Mouse (Mus musculus) induced T-regulatory cell, adult 2 months (primary cell): ENCODE measurements at regions not wholly inside any gene's neighbourhood (a gene's known extent, or its start where the extent isn't known, plus 50 kb on each side); places are given as distances from the start of the nearest gene placed in this dataset.
A peak's percentile ranks its signal among the peaks of the same experiment; 100 is the strongest.

ENCODE experiments used
- DNase-seq: peaks from one replicate; pipeline ENCODE4 v3.0.0-alpha.2; 2012; ENCODE audit warnings: low read depth

DNA sequence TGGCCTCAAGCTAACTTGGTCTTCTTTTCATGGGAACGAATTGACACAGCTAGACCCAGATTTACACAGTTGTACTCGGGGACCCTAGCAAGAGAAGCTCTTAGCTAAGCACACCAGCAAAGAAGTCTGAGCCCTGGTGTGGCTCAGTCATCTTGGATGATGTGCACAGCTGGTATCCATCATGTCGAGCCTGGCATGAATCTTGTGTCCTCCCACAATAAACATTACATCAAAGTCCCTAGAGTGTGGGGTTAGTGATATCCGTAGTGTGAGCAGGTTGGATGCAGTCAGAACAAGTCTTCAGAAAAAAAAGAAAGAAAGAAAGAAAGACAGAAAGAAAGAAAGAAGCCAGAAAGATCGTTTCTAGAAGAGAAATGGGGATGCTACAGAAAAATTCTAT, 52.1 kb upstream of the Hmcn1 start:
- no peak for DNase-seq

DNA sequence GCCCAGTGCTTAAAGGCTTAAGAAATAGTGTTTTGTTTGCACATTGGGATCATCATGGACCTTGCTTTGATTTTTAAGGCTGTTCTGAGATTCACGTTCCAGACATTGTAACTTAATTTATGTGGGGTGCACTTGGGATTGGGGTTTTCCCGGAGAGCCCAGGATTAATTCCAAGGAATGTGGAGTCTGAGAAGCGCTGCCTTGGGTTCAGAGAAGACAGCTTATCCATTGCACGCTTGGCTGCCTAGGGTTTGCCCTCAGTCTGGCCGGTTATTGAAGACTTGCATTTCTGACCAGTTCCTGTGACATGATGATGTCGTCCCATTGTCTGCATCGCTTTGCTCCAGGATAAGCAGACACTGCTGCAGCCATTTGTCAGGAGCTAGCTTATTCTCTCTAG, 53.4 kb upstream of the Hmcn1 start:
- DNase-seq = no peak

DNA sequence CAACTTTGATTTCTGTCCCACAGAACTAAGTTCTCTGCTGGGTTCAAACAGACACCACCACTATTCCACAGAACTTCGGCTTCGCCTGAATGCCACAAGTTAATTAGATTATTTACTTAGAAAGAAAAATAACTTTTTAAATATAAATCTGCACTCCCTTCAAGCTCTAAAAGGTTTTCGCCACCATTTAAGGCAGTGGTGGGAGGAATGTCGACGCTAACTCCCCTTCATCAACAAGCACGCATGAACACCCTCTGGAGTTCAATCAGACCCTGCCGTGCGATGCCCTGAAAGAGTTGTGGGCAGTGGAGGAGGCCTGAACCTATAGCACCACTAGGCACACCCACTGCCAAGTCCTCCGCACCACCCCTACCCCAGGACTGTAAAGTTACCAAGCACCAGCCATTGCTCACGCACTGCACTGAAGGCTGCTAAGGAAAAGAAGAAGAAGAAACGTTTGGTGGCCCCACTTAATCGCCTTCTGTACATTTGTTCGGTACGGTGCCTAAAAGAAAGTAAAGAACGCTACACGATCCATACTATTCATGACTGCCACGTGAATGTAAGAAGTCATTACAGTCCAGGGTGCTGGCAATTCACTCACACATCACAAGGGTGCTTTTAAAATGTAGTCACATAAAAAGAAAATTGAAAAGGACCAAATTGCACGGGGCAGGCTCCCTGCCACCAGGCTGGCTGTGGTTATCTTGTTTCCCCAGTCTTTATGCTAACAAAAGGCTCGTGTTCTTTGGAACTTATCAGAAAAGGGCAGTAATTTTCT, 56.7 kb upstream of the Hmcn1 start:
- no peak for DNase-seq

DNA sequence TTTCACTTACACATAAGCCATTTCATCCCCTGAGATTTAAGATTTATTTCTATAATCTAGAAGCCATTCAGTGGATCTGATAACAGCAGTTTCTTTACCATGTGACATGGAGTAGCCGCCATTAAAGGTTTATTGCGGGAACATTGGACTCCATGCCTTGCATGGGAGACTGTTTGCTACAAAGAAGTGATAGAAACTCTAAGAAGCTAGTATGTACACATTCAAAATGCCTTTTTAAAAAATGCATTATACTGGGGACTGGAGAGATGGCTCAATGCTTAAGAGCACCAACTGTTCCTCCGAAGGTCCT, 57.2 kb upstream of the Hmcn1 start:
- no peak for DNase-seq

DNA sequence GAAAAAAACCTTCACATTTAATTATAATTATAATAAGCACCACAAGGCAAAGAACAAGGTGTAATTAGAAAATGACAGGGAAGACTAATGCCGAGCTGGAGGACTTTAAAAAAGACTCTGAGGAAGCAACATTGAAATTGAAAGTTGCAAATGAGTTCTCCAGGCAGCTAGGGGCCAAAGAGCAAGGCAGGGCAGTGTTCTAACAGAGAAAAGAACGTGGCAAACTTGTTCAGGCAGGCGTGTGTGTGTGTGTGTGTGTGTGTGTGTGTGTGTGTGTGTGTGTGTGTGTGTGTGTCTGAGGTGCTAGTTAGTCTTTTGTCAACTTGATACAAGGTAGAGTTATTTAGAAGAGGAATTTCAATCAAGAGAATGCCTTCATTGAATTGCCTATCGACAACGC, 60.0 kb upstream of the Hmcn1 start:
- DNase-seq = no peak

DNA sequence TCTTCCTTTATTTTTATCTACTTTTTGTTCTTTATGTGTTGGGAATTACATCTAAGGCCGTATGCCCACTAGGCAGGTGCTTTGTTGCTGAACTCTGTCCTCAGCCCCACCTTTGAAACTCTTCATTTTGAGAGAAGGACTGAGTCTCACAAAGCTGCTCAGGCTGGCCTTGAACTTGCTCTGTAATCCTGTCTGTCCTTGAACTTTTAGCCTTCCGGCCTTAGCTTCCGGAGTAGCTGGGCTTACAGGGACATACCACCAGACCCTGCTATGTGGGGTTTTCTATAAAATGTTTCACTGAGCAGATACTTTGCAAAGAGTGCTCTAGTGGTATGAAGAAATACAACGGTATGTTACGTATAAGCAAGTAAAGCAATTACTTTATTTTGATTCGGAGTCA, 62.2 kb upstream of the Hmcn1 start:
- DNase-seq = no peak

DNA sequence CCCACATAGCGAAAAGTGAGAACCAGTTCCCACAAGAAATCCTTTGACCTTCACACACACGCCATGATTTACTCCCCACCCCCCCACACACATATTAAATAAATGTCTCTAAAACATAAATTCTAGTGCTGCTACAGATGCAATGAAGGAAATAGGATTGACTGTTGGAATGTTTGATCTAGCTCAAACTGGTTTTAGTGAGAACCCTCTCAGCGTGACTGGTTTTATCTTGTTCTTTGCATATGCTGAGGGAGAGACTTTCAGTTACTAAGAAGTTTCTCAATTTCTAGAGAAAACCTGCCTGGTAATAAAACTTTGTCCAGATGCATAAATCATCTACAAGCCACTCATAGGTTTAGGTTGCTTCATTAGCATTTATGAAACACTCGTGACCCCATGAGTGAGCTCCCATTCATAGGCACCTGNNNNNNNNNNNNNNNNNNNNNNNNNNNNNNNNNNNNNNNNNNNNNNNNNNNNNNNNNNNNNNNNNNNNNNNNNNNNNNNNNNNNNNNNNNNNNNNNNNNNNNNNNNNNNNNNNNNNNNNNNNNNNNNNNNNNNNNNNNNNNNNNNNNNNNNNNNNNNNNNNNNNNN, 66.4 kb upstream of the Hmcn1 start:
- DNase-seq = no peak

DNA sequence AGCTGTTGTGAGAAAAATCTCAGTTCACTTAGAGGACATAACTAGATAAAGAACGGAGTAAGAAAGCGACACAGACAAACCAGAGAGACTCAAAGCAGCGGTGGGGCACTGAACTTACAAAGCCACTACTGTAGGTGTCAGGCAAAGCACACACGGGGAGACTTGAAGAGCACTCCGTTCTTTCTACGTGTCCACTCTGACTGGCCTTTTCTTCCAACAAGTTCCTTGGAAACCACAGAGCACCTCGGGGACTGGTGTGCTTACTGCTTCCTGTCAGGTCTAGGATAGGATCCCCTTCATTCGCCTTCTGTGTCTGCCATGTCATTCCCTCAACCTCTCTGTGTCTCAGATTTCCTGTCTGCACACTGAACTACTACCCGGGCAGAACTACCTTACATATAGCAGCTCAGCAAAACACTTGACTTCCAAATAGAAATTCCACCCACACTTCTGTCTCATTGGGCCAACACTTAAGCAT, 71.9 kb upstream of the Hmcn1 start:
- DNase-seq = no peak

DNA sequence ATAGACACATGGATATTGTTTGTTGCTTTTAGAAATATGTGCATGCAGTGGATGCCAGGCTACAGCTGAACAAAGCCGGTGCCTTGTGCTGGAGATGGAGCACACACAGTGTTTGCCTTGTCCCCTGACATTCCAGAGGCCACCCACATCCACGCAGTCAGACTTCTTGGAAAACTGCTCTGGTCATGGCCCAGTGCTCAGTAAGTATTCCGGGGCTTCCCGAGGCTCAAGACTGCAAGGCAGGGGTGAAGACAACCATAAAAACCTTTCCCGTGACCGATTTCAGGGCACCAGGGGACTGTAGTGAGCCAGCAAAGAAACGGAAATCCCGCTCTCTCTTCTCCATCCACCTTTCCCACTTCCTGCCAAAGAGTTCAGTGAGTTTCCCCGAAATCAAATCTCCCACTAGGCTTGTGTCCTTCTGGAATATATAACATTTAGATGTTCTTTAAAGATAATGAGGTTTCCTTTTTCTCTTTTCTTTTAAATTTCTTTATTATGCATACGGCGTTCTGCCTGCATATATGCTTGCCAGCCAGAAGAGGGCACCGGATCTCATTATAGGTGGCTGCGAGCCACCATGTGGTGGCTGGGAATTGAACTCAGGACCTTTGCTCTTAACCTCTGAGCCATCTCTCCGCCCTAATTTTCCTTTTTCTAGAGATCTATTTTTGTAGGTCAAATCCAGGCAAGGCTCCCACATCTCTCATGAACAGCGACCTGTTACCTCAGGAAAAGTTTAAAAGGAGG, 73.3 kb upstream of the Hmcn1 start:
- DNase-seq = no peak

DNA sequence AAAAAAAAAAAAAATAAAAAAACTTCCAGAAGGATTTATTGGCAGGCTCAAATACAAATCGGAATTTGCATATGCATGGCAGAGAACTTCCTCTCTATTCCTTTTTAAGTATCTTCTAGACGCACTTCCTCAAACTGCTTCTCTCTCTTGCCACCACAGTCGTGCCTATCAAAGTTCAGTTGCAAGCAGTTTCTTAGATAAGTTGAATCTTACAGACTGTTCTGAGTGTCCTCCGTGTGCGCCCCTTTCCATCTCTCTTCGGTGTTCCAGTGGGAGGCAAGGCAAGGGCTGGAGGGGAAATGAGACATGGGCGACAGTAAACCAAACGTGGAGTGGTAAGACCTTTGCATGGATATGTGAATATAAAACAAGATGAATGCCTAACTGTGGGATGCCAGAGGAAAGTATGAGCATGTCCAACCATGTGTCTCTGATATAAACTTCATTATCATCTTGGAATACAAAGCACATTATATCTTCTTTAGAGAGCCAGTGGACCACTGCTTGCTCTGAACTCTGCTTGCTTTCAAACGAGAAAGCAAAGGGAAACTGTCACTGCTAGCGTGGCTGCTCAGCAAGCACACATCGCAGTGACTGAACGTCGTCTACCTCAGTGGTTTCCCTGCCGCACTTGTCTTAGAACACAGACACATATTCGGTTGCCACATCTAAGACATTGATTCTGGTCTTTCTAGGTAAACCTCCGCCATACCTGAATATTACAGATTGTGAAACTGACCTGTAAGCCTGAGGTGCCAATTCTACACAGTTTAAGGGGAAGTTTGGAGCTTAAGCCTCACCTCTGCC, 81.5 kb upstream of the Hmcn1 start:
- DNase-seq = peak; percentile 21

DNA sequence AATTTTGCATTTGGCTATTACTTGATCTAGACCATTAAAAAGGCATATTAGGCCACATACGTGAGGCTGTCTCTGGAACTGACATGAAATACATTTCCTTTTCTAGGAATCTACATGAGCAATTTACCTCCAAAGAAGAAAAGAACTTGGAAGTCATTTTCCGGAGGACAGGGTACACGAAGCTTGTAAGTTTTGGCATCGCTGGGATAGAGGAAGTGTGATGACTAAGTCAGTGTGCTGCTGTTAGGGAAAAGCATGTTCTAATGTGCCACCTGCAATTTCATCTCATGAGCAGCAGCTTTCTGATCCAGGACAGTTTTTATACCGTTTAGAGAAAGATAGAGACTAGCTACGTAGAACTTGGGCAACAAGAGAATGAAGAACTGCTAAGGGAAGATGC, 82.3 kb upstream of the Hmcn1 start:
- DNase-seq = no peak

DNA sequence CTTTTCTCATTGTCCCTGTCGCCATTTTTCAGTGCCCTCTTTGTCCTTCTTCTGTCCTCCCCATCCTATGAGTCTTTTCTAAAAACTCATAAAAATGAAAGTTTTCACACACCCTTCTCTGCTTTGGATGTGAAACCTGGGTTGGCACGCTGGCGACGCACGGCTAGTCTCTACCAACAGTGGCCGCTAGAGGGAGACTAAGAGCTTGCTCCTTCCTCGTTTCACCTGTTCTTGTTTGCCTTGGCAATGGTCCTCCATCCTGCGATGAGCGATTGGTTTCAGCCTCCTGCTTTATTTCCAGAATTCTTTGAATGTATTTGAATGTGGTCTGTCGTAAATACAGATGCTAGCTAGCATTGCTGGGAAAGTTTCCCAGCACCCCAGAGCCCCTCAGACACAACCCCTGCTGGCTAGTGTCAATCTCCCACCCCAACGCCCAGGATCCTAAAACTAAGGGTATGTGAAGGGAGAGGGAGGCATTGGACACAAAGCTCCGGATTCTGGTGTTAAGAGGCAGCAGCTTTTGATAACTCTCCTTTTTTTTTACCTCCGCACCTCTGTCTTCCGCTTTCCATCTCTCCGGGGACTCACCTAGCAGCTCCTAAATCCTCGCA, 85.8 kb upstream of the Hmcn1 start:
- DNase-seq = peak; percentile 81

DNA sequence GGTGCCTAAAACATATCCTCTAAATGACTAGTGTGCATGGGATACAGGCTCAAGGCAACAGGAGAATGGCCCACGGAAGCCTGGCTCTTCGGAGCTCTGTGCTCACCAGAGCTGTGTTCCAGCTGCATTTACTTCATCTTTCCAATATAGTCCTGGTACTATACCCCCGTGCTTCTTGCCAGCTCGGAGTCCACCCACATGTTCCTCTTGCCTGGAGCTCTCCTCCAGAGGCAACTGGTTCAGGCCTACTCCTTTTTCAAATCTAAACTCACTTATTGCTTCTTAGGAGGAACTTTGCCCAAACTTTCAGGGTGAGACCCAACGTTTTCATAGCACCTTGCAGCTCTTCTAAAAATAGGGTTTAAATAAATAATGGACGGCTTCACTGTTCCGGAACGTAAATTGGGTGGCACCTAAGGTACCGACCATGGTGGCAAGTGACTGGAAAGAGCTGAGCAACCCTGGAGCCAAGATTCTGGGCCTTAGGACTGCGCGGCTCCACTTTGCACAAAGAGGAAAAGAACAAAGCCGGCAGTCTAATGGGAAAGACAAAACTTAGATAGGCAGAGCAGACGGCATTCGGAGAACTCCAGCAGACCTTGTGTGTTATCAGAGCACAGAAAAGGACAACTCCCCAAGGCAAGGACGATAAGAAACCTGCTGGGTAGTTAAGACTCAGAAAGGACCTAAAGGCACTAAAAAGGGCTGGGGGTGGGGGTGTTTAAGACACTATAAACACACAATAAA, 86.6 kb upstream of the Hmcn1 start:
- no peak for DNase-seq

DNA sequence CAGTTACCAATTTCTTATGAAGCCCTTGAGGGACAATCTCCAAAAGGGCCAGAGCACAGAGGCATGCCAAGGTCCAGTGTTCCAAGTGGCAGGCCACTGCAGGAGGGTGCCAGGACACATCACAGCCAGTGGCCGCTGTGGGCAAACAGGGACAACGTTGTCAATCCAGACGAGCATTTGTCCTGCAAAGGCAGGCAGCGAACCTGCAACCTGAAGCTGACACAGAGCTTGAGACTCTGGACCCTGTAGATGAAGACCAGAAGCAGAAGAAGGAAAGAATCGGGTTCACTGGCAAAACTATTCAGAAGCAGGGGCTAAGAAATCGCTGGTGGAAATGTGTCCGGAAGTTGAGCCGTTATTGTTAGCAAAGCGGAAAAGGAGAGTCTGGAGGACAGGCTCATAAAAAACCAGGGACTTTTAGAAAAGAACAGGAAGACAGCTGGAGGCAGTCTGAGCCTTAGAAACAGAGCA, 87.3 kb upstream of the Hmcn1 start:
- DNase-seq = no peak

DNA sequence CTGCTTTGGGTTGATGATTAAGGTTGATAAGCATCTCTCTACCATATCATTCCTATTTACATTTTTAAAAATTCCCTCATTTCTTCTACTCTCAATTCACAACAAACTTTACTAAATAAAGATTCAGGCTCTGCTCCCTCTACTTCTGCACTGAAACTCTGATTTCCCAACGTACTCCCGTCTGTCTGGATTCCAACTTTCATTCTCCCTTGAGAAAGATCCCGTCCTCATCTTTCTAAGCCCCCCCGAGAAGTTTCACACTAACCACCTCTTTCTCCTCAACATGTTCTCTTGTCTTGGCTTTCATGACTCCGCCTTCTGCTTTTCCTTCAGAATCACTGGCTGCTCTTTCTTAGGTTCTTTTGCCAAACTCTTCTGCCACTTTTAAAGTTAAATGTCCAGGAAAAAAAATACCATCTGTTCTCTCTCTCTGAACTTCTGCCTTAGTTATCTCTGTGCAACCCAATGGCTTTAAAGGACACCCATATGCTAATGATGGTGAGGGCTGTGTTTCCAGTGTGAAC, 89.3 kb upstream of the Hmcn1 start:
- no peak for DNase-seq

DNA sequence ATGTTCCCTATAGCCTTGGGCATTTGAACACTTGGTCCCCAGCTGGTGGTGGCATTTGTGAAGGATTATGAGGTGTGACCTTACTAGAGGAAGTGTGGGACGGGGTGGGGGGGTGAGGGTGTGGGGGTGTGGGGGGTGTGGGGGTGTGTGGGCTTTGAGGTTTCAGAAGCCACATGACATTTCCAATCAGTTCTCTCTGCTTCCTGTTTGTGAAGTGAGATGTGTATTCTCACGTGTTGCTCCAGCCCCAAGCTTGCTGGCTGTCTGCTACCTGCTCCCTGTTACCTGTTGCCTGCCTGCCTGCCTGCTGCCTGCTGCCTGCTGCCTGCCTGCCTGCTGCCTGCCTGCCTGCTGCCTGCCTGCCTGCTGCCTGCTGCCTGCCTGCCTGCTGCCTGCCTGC, 90.6 kb upstream of the Hmcn1 start:
- peak; percentile 24 for DNase-seq

DNA sequence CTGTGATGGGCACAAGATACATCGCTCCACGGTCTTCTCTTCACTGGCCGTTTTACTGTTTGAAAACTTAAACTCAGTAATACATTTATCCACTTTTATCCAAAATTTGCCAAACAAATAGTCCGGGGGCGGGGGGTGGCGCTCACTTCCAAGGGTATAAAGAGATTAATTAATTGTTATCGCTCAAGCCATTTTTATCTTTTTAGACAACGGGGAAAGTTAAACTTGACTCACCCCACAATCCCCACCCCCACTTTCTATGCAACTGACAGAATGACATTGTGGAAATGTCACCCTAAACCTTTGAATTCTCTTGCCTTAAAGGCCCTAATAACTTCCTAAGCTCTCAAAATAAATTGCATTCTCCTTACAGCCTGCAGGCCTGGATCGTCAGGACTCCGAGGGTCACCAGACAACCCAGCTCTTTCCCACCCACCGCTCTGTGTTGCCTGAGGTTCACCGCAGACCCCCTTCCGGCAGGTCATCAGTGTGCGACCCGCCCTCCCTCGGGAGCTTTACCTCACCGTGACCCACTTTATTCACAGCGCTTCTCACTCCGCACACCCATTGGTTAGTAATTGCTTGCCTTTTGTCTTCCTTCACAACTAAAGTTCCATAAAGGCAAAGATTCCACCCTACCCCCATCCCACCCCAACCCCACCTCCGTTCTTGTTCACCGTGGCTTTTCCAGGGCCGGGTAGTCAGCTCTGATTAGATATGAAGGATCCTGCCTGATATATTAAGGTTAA, 93.0 kb upstream of the Hmcn1 start:
- no peak for DNase-seq

DNA sequence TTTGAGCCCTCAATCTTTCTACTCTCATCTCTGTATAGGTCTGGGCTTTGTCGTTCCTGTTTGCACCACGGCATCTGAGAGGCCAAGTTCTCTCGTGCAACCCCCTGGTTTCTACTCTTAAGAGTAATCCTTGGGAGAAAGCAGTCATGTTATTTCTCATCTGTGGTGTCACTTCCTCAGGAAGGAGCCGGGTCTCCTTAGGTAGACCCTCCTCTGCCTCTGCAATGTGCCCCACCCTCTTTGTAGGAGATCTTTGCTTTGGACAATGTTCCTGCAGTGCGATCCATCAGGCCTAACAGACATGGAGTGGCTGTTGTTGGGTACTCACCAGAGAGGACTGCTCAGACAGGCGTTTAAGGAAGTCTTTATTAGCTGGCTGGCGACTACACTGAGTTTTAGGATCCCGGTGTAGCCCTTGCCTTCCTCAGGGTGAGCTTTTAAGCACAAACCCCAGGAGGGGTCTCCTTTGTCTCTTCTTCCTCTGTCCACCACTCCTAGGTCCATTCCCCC, 94.0 kb upstream of the Hmcn1 start:
- DNase-seq = no peak

DNA sequence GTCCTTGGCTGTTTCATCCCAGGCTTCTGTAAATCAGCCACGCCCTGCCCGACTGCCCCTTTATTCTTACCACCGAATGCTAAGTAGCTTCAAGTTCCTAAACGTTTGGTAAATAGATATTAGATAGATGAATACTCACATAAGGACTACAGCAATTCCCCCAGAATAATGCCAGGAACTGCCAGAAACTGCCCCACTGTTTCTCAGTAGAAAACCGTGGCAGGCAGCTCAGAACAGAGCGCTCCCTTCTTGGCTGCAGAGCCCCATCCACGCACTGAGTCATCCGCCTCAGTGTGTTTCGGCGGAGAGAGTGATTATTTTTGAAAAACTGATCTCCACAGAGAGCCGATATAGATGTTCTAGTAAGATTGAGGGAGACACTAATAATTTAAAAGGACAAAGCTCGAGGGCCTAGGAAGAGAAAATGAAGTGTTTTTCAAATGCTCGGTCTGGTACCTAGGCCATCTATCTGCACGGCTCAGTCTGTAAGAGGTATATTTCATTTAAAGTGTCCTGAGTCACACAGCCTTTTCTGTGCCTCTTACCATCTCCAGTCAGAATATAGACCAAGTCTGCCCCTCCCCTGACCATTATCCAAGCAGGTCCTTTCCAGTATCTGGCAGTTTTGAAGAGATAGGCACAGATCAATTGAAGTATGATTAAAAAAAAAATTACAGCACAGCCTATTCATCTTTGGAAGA, 94.4 kb upstream of the Gm47985 start:
- DNase-seq = no peak
